Mouse (Mus musculus): ENCODE measurements around the gene Elane.
A peak's percentile ranks its signal among the peaks of the same experiment; 100 is the strongest.
"Not testable (repeated sequence)": the region's sequence is repeated elsewhere in the genome, so short reads cannot be mapped to it uniquely, and the experiment has no call there.

Gene Elane

GRCm38 (mm10) chr10:79880721-79881120 lies 5.3 kb upstream of the Elane start:
- no peak for DNase-seq (ENCODE audit: low read depth in 1 of 2, low spot score in 2 of 2)

GRCm38 (mm10) chr10:79881981-79882380 lies 4.1 kb upstream of the Elane start:
- DNase-seq (ENCODE audit: low read depth in 1 of 2, low spot score in 2 of 2), result no peak

- DNase-seq (ENCODE audit: low read depth in 1 of 2, low spot score in 2 of 2), result peak; percentile 46 to 67
These were observed 2.6 kb upstream of the Elane start for GRCm38 (mm10) chr10:79883297-79884084.

- DNase-seq (ENCODE audit: low read depth in 1 of 2, low spot score in 2 of 2), result no peak
These were observed 1.6 kb upstream of the Elane start for GRCm38 (mm10) chr10:79884446-79884845.

- DNase-seq (ENCODE audit: low read depth in 1 of 2, low spot score in 2 of 2), result not testable (repeated sequence)
These were observed 1.1 kb upstream of the Elane start for GRCm38 (mm10) chr10:79884938-79885337.

- no peak for DNase-seq (ENCODE audit: low read depth in 1 of 2, low spot score in 2 of 2)
These were observed 564 bp downstream of the Elane start for GRCm38 (mm10) chr10:79886611-79887010.

GRCm38 (mm10) chr10:79889386-79889785 lies 3.3 kb downstream of the Elane start:
- DNase-seq (ENCODE audit: low read depth in 1 of 2, low spot score in 2 of 2), result no peak

GRCm38 (mm10) chr10:79890670-79891069 lies 4.6 kb downstream of the Elane start, which contains the start of gene Cfd:
Gene Cfd, plus strand, starts transcription at chr10:79890853.
- no peak for DNase-seq (ENCODE audit: low read depth in 1 of 2, low spot score in 2 of 2)

- peak; percentile 39 to 72 for DNase-seq (ENCODE audit: low read depth in 1 of 2, low spot score in 2 of 2)
These were observed 6.5 kb downstream of the Elane start for GRCm38 (mm10) chr10:79892451-79893118.

- DNase-seq (ENCODE audit: low read depth in 1 of 2, low spot score in 2 of 2), result no peak
These were observed 10.3 kb downstream of the Elane start for GRCm38 (mm10) chr10:79896306-79896705.

- DNase-seq (ENCODE audit: low read depth in 1 of 2, low spot score in 2 of 2), result no peak
These were observed 10.8 kb downstream of the Elane start for GRCm38 (mm10) chr10:79896814-79897213.

- DNase-seq (ENCODE audit: low read depth in 1 of 2, low spot score in 2 of 2), result no peak
These were observed 11.5 kb downstream of the Elane start for GRCm38 (mm10) chr10:79897316-79898245.

GRCm38 (mm10) chr10:79900951-79901410 lies 14.9 kb downstream of the Elane start:
- DNase-seq (ENCODE audit: low read depth in 1 of 2, low spot score in 2 of 2), result no peak

GRCm38 (mm10) chr10:79906712-79907111 lies 20.7 kb downstream of the Elane start:
- DNase-seq (ENCODE audit: low read depth in 1 of 2, low spot score in 2 of 2), result no peak

- DNase-seq (ENCODE audit: low read depth in 1 of 2, low spot score in 2 of 2), result no peak
These were observed 21.4 kb downstream of the Elane start for GRCm38 (mm10) chr10:79907415-79907814.

- DNase-seq (ENCODE audit: low read depth in 1 of 2, low spot score in 2 of 2), result peak; percentile 93 to 97
These were observed 22.4 kb downstream of the Elane start, which contains the start of gene Med16 for GRCm38 (mm10) chr10:79908167-79909091. Gene Med16, minus strand, starts transcription at chr10:79908923.

- DNase-seq (ENCODE audit: low read depth in 1 of 2, low spot score in 2 of 2), result peak in 1 of 2 experiments; percentile 41
These were observed 23.3 kb downstream of the Elane start for GRCm38 (mm10) chr10:79909092-79909922.

- DNase-seq (ENCODE audit: low read depth in 1 of 2, low spot score in 2 of 2), result no peak
These were observed 24.5 kb downstream of the Elane start, which contains the start of gene Gm26602 for GRCm38 (mm10) chr10:79910556-79910955. Gene Gm26602, plus strand, starts transcription at chr10:79910856.

GRCm38 (mm10) chr10:79912412-79912811 lies 26.4 kb downstream of the Elane start:
- no peak for DNase-seq (ENCODE audit: low read depth in 1 of 2, low spot score in 2 of 2)
